Mouse (Mus musculus): ENCODE results near the gene Gm10718. TPM values are rescaled to one million over a fixed set of nuclear protein-coding genes. Genes with fewer than 3 reads are reported as not detected.
"Not testable (repeated sequence)": the region's sequence is repeated elsewhere in the genome, so short reads cannot be mapped to it uniquely, and the experiment has no call there.

The Gm10718 gene
- 1 to 10 TPM in 3 of 4 experiments, under 1 TPM in 1; 0.73 to 3.0 (median 1.5) TPM for total RNA-seq (2022)

- peak; percentile 18 to 44 for DNase-seq (ENCODE audit: low spot score in 2 of 2)
Measured at GRCm38 (mm10) chr9:3023312-3023984, at the start of gene Gm10718. Gene Gm10718, plus strand, starts transcription at chr9:3023547.

GRCm38 (mm10) chr9:3000445-3000972 lies 22.8 kb upstream of the Gm10718 start, which contains the start of gene Gm10722:
Gene Gm10722, plus strand, starts transcription at chr9:3000922.
- DNase-seq (ENCODE audit: low spot score in 2 of 2), result peak; percentile 12 to 14

- DNase-seq (ENCODE audit: low spot score in 2 of 2), result peak in 1 of 2 experiments; percentile 14
Measured at GRCm38 (mm10) chr9:3001006-3001405, 22.3 kb upstream of the Gm10718 start.

GRCm38 (mm10) chr9:3001948-3002659 lies 21.2 kb upstream of the Gm10718 start:
- peak; percentile 93 to 99 for DNase-seq (ENCODE audit: low spot score in 2 of 2)

- DNase-seq (ENCODE audit: low spot score in 2 of 2), result not testable (repeated sequence)
Measured at GRCm38 (mm10) chr9:3002794-3003396, 20.5 kb upstream of the Gm10718 start, which contains the start of gene Gm11168. Gene Gm11168, plus strand, starts transcription at chr9:3003346.

GRCm38 (mm10) chr9:3006179-3006578 lies 17.2 kb upstream of the Gm10718 start:
- DNase-seq (ENCODE audit: low spot score in 2 of 2), result not testable (repeated sequence)

GRCm38 (mm10) chr9:3006636-3007035 lies 16.7 kb upstream of the Gm10718 start:
- DNase-seq (ENCODE audit: low spot score in 2 of 2), result peak; percentile 98 to 100

- not testable (repeated sequence) for DNase-seq (ENCODE audit: low spot score in 2 of 2)
Measured at GRCm38 (mm10) chr9:3007272-3007671, 16.1 kb upstream of the Gm10718 start.

- not testable (repeated sequence) for DNase-seq (ENCODE audit: low spot score in 2 of 2)
Measured at GRCm38 (mm10) chr9:3009331-3009730, 14.0 kb upstream of the Gm10718 start.

- not testable (repeated sequence) for DNase-seq (ENCODE audit: low spot score in 2 of 2)
Measured at GRCm38 (mm10) chr9:3012054-3012621, 11.2 kb upstream of the Gm10718 start.

- not testable (repeated sequence) for DNase-seq (ENCODE audit: low spot score in 2 of 2)
Measured at GRCm38 (mm10) chr9:3012733-3013279, 10.5 kb upstream of the Gm10718 start, which contains the start of gene Gm10721. Gene Gm10721, plus strand, starts transcription at chr9:3013140.

GRCm38 (mm10) chr9:3015354-3015753 lies 8.0 kb upstream of the Gm10718 start, which contains the start of gene Gm10720:
Gene Gm10720, plus strand, starts transcription at chr9:3015654.
- not testable (repeated sequence) for DNase-seq (ENCODE audit: low spot score in 2 of 2)

GRCm38 (mm10) chr9:3015896-3016295 lies 7.5 kb upstream of the Gm10718 start:
- DNase-seq (ENCODE audit: low spot score in 2 of 2), result not testable (repeated sequence)

GRCm38 (mm10) chr9:3017108-3017507 lies 6.2 kb upstream of the Gm10718 start, which contains the start of gene Gm10719:
Gene Gm10719, plus strand, starts transcription at chr9:3017408.
- not testable (repeated sequence) for DNase-seq (ENCODE audit: low spot score in 2 of 2)

- DNase-seq (ENCODE audit: low spot score in 2 of 2), result peak; percentile 1 to 60
Measured at GRCm38 (mm10) chr9:3018944-3019343, 4.4 kb upstream of the Gm10718 start.

GRCm38 (mm10) chr9:3019835-3020727 lies 3.3 kb upstream of the Gm10718 start:
- DNase-seq (ENCODE audit: low spot score in 2 of 2), result peak; percentile 3 to 70

GRCm38 (mm10) chr9:3022316-3023008 lies 885 bp upstream of the Gm10718 start:
- DNase-seq (ENCODE audit: low spot score in 2 of 2), result peak; percentile 43 to 81

- DNase-seq (ENCODE audit: low spot score in 2 of 2), result peak; percentile 99 to 100
Measured at GRCm38 (mm10) chr9:3023985-3024648, 770 bp downstream of the Gm10718 start.
